Mouse (Mus musculus) mesoderm, embryonic 11.5 days (tissue): ENCODE data around the gene Gm28490.
"Not testable (repeated sequence)": the region's sequence is repeated elsewhere in the genome, so short reads cannot be mapped to it uniquely, and the experiment has no call there.

ENCODE experiments used
- DNase-seq: peaks from one replicate; pipeline ENCODE4 v3.0.0-alpha.2; 2012; ENCODE audit warnings: low read depth, low spot score

The Gm28490 gene

GRCm38 (mm10) chrY:31634656-31635055, at the start of gene Gm28490:
Gm28490 (minus strand) TSS chrY:31634756.
- not testable (repeated sequence) for DNase-seq
